Mouse (Mus musculus) megakaryocyte, adult 5-6 weeks (primary cell): ENCODE measurements around the gene Hkdc1. TPM values are rescaled to one million over a fixed set of nuclear protein-coding genes. Genes with fewer than 3 reads are reported as not detected.
"Not testable (repeated sequence)": the region's sequence is repeated elsewhere in the genome, so short reads cannot be mapped to it uniquely, and the experiment has no call there.

Experiments
- ATAC-seq: 2 replicates; pipeline ENCODE4 v1.8.0; 2016; ENCODE audit warnings: mild to moderate bottlenecking, inconsistent platforms; ENCODE audit not compliant: poor library complexity, severe bottlenecking
- total RNA-seq, 2 experiments: library from RNA; stranded (forward) in 1 of 2; stranded (reverse) in 1 of 2; fragments of 153-499, 151-499 nt in 1 of 2; fragments of 221-1000, 200-1000 nt in 1 of 2; gene quantifications; 2 replicates each; pipeline versions ENCODE4 v1.2.3 to v1.2.4; 2015 to 2017

Hkdc1 gene
- total RNA-seq (2015) (not detected in 2 replicates), total RNA-seq (2017) (not detected in 2 replicates)

GRCm38 (mm10) chr10:62422255-62422654 lies at the start of gene Hkdc1:
Hkdc1 (minus strand) TSS chr10:62422491.
- ATAC-seq = no peak

- no peak for ATAC-seq
Measured at GRCm38 (mm10) chr10:62471105-62471504, 48.8 kb upstream of the Hkdc1 start.

- ATAC-seq = no peak
Measured at GRCm38 (mm10) chr10:62469736-62470135, 47.4 kb upstream of the Hkdc1 start.

GRCm38 (mm10) chr10:62461321-62461720 lies 39.0 kb upstream of the Hkdc1 start:
- ATAC-seq = no peak

GRCm38 (mm10) chr10:62452001-62452400 lies 29.7 kb upstream of the Hkdc1 start:
- not testable (repeated sequence) for ATAC-seq

- no peak for ATAC-seq
Measured at GRCm38 (mm10) chr10:62450280-62450640, 28.0 kb upstream of the Hkdc1 start.

GRCm38 (mm10) chr10:62449364-62450279 lies 27.3 kb upstream of the Hkdc1 start, which contains the start of the genes 4930507D05Rik and Supv3l1:
4930507D05Rik (plus strand) TSS chr10:62449489.
Supv3l1 (minus strand) TSS chr10:62449738.
- peak; percentile 95 for ATAC-seq

GRCm38 (mm10) chr10:62430427-62430826 lies 8.1 kb upstream of the Hkdc1 start:
- ATAC-seq = peak; percentile 80

GRCm38 (mm10) chr10:62425081-62425871 lies 3.0 kb upstream of the Hkdc1 start:
- ATAC-seq = no peak

- no peak for ATAC-seq
Measured at GRCm38 (mm10) chr10:62421127-62421526, 1.2 kb downstream of the Hkdc1 start.

GRCm38 (mm10) chr10:62420399-62420798 lies 1.9 kb downstream of the Hkdc1 start:
- ATAC-seq = no peak

- ATAC-seq = no peak
Measured at GRCm38 (mm10) chr10:62419422-62419821, 2.9 kb downstream of the Hkdc1 start.

- ATAC-seq = no peak
Measured at GRCm38 (mm10) chr10:62418831-62419356, 3.4 kb downstream of the Hkdc1 start.

GRCm38 (mm10) chr10:62413606-62413982 lies 8.7 kb downstream of the Hkdc1 start:
- ATAC-seq = no peak

GRCm38 (mm10) chr10:62412906-62413605 lies 9.2 kb downstream of the Hkdc1 start:
- ATAC-seq = no peak

- no peak for ATAC-seq
Measured at GRCm38 (mm10) chr10:62411431-62412410, 10.6 kb downstream of the Hkdc1 start.

GRCm38 (mm10) chr10:62410943-62411342 lies 11.3 kb downstream of the Hkdc1 start:
- ATAC-seq = peak; percentile 92

GRCm38 (mm10) chr10:62404901-62405300 lies 17.4 kb downstream of the Hkdc1 start:
- no peak for ATAC-seq

- no peak for ATAC-seq
Measured at GRCm38 (mm10) chr10:62401641-62402111, 20.6 kb downstream of the Hkdc1 start.
